Mouse (Mus musculus): ENCODE results near the gene Gab1.

Gab1 gene

DNA sequence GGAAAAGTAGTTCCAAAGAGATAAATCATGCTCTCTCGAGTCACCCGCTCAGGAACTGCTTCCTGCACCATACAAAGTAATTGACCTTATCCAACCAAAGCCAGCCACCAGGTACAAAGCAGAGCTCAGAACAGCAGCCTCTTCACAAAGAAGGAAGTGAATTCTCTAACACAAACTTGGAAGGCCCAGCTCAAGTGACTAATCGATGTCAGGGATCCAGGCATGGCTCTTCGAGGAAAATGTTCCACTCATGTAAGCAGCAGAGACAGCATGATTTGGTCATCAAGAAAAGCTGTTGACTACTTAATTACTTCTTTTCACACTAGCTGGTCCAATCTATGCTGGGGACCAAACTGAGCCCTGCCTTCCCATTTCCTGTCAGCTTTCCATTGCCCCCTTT lies 69.4 kb downstream of the Gab1 start:
- no peak for DNase-seq (ENCODE audit: low spot score in 2 of 2)

DNA sequence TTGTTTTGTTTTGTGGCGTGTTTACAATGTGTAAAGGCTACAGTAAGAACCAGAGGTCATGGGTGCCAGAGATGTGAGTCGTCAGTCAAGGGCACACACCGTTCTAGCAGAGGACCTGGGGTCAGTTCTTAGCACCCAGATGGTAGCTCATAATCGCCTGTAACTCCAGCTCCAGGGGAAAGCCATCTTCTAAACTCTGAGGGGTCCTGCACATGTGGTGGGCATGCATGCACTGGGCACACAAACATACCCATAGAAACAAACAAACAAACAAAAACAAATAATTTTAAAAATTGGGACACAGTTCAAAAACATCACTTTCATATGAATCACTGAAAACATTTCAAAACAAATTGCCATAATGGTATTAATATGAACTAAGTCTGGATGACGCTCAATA lies 69.9 kb downstream of the Gab1 start:
- no peak for DNase-seq (ENCODE audit: low spot score in 2 of 2)

DNA sequence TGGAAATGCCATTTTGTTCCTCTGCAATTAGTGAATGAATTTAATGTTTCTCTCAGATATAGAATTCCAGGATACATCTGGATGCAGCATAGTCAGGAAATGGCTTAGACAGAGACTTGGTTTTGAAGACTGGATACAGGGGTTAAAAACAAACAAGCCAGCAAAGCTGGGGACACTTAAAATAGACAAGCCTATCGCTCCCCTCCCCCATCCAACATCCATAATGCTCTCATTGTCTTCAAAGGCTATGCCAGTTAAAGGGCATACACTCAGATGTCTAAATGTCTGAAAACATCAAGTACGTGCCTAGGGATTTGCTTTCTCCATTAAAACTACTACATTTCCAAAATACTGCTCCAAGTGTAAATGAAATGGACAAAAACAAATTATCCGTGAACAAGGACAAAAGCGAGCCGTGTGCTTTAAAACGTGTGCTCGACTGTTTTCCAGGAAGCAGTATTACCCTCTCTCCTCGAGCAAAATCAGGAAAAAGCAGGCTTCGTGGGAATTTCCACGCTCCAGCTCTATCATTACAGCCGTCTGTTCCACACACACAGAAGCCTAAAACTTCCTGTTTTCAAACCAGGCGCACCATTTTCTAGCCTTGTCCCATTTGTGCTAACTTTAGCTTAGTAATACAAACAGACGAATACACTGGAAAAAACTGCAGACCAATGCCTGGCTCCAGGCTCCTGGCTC lies 72.4 kb downstream of the Gab1 start:
- DNase-seq (ENCODE audit: low spot score in 2 of 2) = no peak

DNA sequence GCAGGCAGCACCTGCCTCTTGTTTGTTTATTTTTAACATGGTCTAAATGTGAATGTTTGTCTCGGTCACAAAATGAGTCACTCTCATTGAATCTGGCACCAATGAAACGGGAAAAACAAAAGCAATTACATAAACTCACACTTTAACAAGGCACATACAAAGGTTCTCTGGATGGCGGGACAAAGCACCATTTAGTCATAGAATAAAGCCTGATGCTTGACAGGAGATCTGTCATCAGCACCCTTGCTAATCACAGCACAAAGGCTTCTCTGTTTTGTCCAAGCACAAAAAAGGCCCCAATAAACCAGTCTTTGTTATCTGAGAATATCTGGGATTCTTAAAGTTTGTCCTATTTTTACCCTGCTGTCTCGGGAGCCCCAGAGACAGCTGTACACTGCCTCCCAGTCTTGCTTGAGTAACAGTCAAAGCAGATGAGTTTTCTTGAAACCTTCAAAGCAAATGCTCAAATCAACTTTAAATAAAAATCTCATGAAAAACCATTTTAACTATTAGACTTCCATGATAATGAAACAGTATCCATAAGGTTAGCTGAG lies 76.2 kb downstream of the Gab1 start:
- no peak for DNase-seq (ENCODE audit: low spot score in 2 of 2)

DNA sequence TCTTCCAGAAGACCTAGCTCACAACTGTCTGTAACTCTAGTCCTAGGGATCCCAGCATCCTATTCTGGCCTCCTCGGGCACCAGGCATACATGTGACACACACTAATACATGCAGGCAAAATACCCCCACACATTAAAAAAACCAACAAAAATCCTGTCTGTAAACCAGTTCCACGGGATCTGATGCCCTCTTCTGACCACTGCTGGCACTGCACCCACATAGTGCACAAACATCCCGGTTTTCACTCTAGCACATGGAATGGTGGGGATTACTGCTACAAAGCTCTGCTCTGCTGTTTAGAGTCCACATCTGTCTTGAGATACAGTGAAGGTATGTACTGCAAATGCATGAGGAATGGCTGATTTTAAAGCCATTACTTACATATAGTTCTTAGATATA lies 81.5 kb downstream of the Gab1 start:
- DNase-seq (ENCODE audit: low spot score in 2 of 2) = no peak

DNA sequence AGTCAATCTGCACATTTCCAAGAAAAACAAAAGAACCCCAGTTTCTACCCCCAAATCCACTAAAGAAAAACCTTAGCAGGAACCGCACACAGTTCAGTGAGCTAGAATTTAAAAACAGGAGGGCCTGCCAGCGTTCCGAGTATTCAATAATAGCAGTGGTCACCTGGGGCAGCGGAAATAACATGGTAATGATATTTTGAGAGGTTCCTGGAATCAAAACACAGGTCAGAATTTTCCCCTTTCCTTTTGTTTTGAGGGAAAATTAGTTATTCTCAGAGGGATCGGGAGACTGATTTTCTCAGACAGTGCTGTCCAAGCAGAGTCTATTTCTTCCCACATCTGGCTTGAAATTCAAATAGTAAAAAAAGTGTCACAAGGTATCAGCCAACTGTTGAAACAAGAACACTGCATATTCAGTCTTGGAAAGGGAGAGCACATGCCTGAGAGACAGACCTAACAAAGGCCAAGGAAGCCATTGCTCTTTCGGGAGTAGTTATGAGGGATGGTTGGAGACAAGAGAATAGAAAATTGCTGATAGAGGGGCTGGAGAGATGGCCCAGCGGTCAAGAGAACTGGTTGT lies 82.0 kb downstream of the Gab1 start:
- no peak for DNase-seq (ENCODE audit: low spot score in 2 of 2)

DNA sequence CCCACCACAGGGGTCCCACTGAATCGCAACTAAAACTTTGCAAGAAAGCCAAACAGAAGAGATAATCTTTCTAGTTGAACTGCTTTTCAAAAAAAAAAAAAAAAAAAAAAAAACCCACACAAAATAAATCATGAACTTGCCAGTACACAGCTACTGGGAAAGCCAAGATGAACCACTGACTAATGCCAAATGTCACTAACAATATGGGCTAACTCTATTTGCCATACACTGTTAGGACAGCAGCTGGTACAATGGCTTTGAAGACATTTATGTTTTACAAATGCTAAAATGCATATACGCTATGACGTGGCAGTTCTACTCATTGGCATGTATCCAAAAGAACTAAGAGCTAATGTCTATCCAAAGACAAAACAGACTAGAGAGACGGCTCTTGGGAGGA lies 84.2 kb downstream of the Gab1 start:
- no peak for DNase-seq (ENCODE audit: low spot score in 2 of 2)

DNA sequence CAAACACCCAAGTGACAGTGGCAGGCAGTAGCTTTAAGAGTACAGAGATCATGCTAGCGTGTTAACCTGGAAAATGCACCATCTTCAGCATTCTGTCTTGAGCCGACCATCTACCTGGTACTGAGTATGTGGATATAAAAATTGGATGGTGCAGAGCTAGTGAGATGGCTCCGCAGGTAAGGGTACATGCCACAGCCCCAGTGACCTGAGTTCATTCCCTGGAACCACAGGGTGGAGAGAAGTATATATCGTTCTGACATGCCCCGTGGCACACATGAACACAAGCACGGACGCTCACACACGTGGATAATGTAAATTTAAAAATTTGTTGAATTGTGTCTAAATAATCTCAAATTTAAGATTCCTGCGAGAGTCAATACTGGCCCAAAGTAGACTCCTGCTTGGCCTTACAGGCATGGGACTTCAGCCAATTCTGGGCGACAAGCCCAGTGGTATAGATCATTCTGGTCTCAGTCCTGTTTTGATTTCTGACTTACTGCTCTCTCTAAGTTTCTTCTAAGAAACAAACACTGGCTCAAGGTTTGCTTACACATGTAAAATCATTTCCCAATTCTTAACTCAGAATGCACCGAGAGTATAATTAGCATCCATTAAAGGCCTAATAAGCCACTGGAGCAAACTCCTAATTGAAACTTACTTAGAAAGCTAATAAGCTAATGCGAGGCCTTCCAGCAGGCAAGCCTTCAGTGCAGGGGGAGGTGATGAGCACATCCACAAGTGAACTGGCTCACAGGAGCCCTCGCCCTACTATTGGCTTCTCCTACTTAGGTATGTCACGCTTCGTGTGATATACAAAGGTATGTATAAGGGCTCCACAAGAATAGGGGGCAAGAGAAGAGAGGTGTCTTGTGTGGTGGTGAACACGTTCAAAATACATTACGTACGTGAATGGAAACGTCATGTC lies 85.5 kb downstream of the Gab1 start:
- DNase-seq (ENCODE audit: low spot score in 2 of 2) = no peak

DNA sequence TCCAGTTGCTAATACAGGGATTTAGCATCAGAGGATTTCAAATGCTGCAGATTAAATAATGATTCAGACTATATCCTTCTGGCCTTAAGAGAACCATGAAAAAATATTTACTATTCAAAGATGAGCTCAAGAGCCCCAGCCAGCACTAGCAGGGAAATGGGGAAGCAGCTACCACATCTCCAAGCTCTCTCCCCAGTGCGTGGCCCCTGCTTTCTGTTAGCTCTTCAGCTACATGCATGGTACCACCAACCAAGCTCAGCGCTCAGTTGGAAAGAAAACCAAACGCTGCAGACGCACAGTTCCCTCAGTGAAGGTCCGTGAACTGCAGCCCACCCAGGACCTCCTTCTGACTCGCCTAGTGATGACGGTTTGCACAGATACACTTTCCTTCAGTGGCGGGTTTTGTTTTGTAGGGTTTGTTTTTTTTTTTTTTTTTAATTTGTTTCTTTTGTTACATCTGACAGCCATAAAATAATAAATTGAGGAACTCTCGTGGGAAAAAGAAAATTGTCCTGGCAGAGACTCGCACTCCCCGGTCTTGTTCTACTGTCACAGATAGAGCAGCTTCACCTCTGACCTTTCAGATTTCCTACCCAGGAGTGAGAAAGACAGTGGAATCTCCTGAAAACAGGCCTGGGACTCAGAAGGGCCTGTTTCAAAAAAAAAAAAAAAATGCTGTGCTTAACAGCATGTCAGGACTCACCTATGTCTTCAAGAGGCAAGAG lies 86.4 kb downstream of the Gab1 start:
- DNase-seq (ENCODE audit: low spot score in 2 of 2) = no peak

DNA sequence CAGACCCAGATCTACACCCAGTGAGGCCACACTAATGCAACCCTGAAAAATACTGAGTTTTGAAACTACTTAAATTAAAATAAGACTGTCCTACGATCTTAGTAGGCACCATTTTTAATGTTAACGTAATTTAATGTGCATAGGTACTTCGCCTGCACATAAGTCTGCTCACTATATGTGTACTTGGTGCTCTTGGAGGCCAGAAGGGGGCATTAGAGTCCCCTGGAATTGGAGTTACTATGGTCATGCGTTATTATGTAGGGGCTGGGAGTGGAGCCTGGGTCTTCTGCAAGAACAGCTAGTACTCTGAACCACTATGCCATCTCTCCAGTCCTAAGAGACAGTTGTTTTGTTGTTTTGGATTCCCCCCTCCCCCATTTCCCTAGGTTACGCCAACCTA lies 88.1 kb downstream of the Gab1 start:
- no peak for DNase-seq (ENCODE audit: low spot score in 2 of 2)

DNA sequence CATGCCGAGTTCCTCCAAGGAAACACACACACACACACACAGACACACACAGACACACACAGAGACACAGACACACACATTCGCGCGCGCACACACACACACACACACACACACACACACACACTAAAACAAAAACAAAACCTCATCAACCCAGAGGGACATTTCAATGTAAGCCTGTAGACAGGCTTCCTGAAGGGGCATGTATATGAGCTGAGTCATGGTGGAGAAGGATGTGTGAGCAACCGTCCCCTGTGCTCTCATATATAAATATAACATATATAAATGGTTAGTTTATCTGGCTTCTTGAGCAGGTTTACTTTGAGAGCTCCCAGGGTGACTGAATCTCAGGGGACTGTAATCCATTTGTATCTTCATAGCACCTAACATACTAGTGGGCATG lies 91.0 kb downstream of the Gab1 start:
- no peak for DNase-seq (ENCODE audit: low spot score in 2 of 2)

DNA sequence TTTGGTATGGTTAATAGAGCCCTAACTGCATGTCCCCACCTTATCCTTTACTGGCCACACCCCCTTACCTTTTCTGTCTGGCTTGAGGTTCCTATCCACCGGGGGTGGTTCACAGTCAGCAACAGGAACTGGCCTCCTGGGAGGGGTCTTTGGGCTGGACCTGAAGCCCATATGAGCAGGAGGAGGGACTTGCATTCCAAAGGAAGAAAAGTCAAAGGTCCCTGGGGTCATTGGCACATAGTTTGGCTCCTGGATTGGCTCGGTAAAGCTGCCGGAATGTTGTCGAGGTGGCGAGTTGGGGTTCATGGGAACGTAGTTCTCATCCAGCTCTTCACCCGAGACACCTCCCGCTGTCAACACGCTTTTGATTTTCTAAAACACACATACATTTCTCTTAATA lies 95.8 kb downstream of the Gab1 start:
- no peak for DNase-seq (ENCODE audit: low spot score in 2 of 2)

DNA sequence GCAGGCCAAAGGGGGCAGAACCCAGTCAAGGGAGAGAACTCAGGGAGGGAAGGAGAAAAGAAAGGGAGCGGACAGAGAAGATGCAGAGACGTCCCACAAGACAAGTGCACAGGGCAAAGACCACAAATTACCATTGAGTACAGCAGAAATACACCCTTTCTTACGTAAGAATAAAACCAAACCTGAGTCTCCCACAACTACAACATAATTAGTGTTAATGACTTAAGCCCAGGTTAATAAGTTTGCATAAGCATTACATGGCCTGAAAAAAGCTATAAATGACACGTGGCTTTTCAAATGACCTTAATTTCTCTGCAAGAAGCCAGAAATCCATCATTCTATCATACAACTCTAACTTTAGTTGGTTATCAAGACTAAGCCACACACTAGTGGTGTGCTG lies 97.0 kb downstream of the Gab1 start:
- no peak for DNase-seq (ENCODE audit: low spot score in 2 of 2)

DNA sequence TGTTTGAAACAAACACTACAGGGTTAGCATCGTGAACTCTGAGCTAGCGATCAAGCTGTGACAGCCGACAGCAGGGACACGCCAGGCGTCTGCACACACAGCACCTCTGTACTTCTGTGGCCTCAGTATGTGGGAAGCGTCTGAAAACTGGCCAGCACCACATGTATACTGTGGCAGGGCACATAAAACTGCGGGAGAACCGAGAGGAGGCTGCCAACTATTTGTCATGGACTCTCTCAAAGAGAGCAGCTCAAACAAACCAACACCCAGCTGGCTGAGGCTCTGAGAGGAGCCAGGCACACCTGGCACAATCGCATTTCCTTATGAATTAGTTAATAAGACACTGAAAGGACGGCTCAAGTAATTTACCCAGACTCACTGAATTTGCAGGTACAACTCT lies 99.0 kb downstream of the Gab1 start:
- no peak for DNase-seq (ENCODE audit: low spot score in 2 of 2)

DNA sequence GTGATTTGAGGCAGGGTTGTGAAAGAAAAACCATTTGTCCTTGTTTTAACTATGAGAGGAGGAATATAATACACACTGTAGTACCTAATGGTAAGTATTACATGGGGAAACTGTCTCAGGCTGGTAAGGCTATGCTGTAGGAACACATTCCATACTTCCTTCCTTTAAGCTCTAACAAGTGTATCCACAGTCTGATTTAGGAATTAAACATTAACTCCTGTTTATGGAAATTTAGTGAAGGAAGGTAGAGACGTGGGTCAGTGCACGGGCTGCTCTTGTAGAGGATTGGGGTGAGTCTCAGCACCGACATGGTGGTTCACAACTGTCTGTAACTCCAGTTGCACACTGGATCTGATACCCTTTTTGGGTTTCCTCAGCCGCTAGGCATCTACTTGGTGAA lies 100.0 kb downstream of the Gab1 start:
- DNase-seq (ENCODE audit: low spot score in 2 of 2) = no peak

DNA sequence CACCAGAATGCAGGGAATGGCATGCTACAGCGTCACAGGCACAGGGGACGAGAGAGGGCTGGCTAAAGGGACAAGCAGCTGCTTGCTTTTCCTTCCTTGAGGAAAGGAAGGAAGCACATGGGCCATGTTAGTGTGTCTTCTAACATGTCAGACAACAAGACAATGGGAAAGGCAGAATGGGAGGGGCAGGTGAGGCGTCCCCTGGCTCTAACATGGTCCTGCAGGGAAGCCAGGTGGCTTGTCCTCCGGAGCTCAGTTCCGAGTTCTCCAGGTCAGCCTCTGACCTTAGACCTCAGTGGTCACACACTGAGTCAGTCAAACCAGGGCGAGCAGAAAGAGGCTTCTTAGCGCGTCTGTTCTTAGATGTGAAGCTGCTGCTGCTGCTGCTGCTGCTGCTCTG lies 103.9 kb downstream of the Gab1 start:
- DNase-seq (ENCODE audit: low spot score in 2 of 2) = no peak

DNA sequence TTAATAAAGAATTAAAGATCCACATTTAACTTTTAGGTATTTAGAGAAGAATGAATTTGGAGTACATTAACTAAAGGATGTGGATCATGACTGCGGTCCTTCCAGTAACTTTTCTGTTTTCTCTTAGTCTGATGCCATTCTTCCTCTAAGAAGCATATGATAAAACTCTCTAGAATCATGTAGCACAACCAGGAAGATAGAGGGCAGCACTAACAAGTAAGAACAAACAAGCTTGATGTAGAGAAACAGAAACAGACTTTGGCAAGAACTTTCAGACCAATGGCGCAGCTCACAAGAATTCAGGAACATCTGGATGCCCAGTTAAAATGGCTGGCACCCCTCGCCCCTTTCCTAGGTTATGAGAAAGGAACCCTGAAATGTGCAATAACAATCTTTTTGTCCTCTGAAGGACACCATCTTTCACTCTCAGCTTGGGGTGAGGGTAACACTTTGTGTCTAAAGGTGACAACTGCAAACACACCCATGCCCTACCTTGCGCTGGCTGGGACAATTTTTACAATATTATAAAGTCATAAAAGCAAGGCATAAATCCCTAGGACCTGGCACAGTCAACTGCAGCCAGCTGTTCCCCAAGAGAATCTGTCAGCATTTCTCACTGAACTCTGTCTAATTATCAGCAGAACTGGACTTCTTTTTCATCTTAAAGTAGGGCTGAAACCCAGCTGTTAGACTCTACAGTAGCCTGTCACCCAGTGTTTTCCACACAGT lies 107.4 kb downstream of the Gab1 start:
- no peak for DNase-seq (ENCODE audit: low spot score in 2 of 2)

DNA sequence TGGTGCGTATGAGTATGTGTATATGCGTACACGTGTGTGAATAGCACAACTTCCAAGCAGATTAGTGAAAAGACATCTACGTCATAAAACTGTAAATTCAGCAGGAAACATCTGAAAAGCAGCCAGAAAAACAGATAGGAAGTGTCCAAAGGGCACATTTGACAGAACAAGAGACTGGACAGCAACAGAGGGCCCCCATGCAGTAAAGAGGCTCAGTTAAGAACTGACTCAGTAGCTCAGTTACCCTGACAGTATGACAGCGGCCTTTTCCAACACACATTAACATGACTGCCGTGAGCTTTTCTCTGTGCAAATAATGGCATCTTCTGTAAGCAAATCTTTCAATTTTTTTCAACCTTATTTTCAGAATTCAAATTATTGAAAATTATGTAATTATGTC lies 111.9 kb downstream of the Gab1 start:
- DNase-seq (ENCODE audit: low spot score in 2 of 2) = no peak

DNA sequence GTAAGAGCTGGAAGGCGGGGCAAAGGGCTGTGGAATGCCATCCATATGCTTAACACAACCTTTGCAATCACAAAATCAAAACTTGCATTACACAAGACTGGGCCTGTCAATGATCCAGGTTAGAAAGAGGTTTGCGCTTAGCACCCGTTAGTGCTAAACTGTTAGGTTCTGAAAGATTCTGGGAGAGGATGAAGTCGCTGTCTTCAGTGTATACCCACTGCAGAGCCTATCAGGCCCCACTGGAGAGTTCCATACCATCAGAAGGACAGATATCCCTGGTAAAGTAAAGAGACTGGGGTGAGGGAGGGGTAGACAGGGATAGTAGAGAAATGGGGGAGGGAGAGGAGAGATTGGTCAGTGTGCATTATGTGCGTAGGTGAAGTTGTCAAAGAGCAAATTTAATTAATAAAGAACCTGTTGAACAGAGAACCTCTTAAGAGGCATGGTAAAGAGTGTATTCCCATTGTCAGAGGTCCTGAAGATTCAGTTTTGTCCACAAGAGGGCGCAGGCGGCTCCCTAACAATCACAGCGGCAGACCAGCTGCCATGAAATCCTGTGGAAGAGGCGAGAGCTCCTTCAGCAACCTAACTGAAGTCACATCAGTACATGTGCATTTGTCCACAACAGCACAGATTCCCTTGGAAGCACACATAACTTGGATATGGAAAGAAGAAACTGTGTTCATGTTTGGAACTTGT lies 127.2 kb downstream of the Gab1 start:
- DNase-seq (ENCODE audit: low spot score in 2 of 2) = peak; percentile 56 to 87

DNA sequence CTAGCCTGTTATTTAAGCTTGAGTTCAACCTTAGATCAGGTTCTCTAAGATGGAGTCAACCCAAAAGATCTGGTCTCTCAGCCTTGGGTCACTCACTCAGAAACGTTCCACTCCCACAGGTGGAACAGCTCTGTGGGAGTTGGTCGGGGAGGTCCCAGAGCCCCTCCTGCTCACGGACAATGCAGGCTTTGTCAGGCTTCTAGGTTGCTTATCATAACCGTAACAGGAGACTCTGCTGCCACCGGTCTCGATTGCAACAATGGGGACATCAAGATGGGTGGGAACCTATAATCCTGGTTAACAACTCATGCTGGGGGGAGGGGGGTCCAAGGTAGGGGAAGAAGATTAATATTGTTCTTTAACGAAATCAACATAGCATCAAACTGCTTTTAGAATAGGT lies 127.9 kb downstream of the Gab1 start:
- no peak for DNase-seq (ENCODE audit: low spot score in 2 of 2)

DNA sequence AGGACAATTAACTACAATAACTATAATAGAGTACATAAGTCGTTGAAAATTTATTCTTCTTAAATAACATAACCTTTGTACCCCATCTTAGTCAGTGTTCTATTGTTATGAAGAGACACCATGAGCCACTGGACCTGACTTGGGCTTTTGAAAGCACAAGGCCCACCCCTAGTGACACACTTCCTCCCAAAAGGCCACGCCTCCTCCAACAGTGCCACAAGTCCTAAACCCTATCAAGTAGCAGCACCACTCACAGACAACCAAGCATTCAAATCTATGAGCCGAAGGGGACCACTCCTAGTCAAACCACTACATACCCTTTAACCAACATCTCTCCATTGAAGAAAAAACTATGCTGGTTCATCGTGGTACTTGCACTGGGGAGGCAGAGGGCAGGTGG lies 131.2 kb downstream of the Gab1 start:
- no peak for DNase-seq (ENCODE audit: low spot score in 2 of 2)
